In genomic region chr4:28812691-28813289, GRCm38 (mm10) we compare ENCODE assay signal across 8 mouse cellular contexts. TPM values are rescaled to one million over a fixed set of nuclear protein-coding genes. Genes with fewer than 3 reads are reported as not detected.
DNase-seq lines count a peak whose midpoint lies in the region; ATAC-seq and TF ChIP-seq lines count a peak whose summit lies in the region.

TSS of gene Epha7 (plus strand) at chr4:28813131.

- no peak for TF ChIP-seq CTCF in liver, embryonic 14.5 days (IDR thresholded peaks at IDR 0.05; ENCODE audit: low read depth)

- no peaks in the 10 kb centered on the region for H3K9me3 ChIP-seq in forebrain, embryonic 12.5 days
- H3K9me3 ChIP-seq in heart, embryonic 16.5 days (replicated peaks; ENCODE audit: control insufficient read depth, low read length) = no peaks in the 10 kb centered on the region
- no peaks in the 10 kb centered on the region for H3K9me3 ChIP-seq in liver, embryonic 14.5 days (ENCODE audit: control insufficient read depth, low read length)
- H3K9me3 ChIP-seq in neural tube, embryonic 11.5 days (ENCODE audit: control insufficient read depth, low read length) = no peaks in the 10 kb centered on the region
- H3K9me3 ChIP-seq in stomach, embryonic 16.5 days (replicated peaks; ENCODE audit: control insufficient read depth, low read length) = no peaks in the 10 kb centered on the region

- H3K4me1 ChIP-seq in forebrain, embryonic 12.5 days = no peaks in the 10 kb centered on the region; the same call in 1 of the 2 replicates
- H3K4me1 ChIP-seq in heart, embryonic 16.5 days (ENCODE audit: control insufficient read depth, insufficient read depth, low read length) = no peaks in the 10 kb centered on the region
- H3K4me1 ChIP-seq in liver, embryonic 14.5 days (replicated peaks; ENCODE audit: control insufficient read depth in 2 of 2, insufficient read depth in 2 of 2, low read length in 1 of 2) = no peaks in the 10 kb centered on the region; a peak in 1 of 4 replicates
- no peaks in the 10 kb centered on the region for H3K4me1 ChIP-seq in neural tube, embryonic 11.5 days (ENCODE audit: control insufficient read depth, insufficient read depth, low read length)
- no peaks in the 10 kb centered on the region; the same call in 1 of the 2 replicates for H3K4me1 ChIP-seq in stomach, embryonic 16.5 days (ENCODE audit: control insufficient read depth, insufficient read depth, low read length)

- peak within 1 kb of the TSS; percentile 73 for H3K4me2 ChIP-seq in forebrain, embryonic 12.5 days
- H3K4me2 ChIP-seq in heart, embryonic 16.5 days (ENCODE audit: low read depth, low read length) = peak within 1 kb of the TSS; percentile 89
- H3K4me2 ChIP-seq in liver, embryonic 14.5 days (ENCODE audit: low read depth) = peak within 1 kb of the TSS; percentile 85
- peak within 1 kb of the TSS; percentile 81 for H3K4me2 ChIP-seq in neural tube, embryonic 11.5 days (ENCODE audit: low read depth)
- peak within 1 kb of the TSS; percentile 76 for H3K4me2 ChIP-seq in stomach, embryonic 16.5 days (ENCODE audit: low read depth, low read length)

- H3K9ac ChIP-seq in forebrain, embryonic 12.5 days = peak within 1 kb of the TSS; percentile 87
- H3K9ac ChIP-seq in heart, embryonic 16.5 days (ENCODE audit: low read length) = peak within 1 kb of the TSS; percentile 93
- no peak within 1 kb of the TSS; the same call in 1 of the 2 replicates for H3K9ac ChIP-seq in liver, embryonic 14.5 days (replicated peaks)
- H3K9ac ChIP-seq in neural tube, embryonic 11.5 days (ENCODE audit: low read length) = peak within 1 kb of the TSS; percentile 91
- H3K9ac ChIP-seq in stomach, embryonic 16.5 days (ENCODE audit: low read length) = peak within 1 kb of the TSS; percentile 84

- H3K27ac ChIP-seq in forebrain, embryonic 12.5 days = peak within 1 kb of the TSS; percentile 95
- H3K27ac ChIP-seq in heart, embryonic 16.5 days (ENCODE audit: low read length) = peak within 1 kb of the TSS; percentile 96
- H3K27ac ChIP-seq in liver, embryonic 14.5 days = no peak within 1 kb of the TSS
- peak within 1 kb of the TSS; percentile 92 for H3K27ac ChIP-seq in neural tube, embryonic 11.5 days (ENCODE audit: low read depth, low read length)
- H3K27ac ChIP-seq in stomach, embryonic 16.5 days (ENCODE audit: low read length) = peak within 1 kb of the TSS; percentile 89

- no peaks in the 10 kb centered on the region for H3K36me3 ChIP-seq in forebrain, embryonic 12.5 days (replicated peaks)
- H3K36me3 ChIP-seq in heart, embryonic 16.5 days (ENCODE audit: control insufficient read depth, insufficient read depth) = no peaks in the 10 kb centered on the region
- no peaks in the 10 kb centered on the region for H3K36me3 ChIP-seq in liver, embryonic 14.5 days (replicated peaks; ENCODE audit: control insufficient read depth, insufficient read depth, low read depth)
- no peaks in the 10 kb centered on the region for H3K36me3 ChIP-seq in neural tube, embryonic 11.5 days (ENCODE audit: control insufficient read depth, insufficient read depth, low read length)
- no peaks in the 10 kb centered on the region for H3K36me3 ChIP-seq in stomach, embryonic 16.5 days (ENCODE audit: control insufficient read depth, insufficient read depth, low read length)

- DNase-seq in B cell, adult 2 months = peak; percentile 47 to 55
- DNase-seq in kidney, postnatal 36 days = peak; percentile 96 to 97
- peak; percentile 68 to 72 (median 72) for DNase-seq in liver, embryonic 14.5 days (ENCODE audit: low read depth in 3 of 3, low spot score in 3 of 3)
- peak; percentile 99 for DNase-seq in neural tube, embryonic 11.5 days (ENCODE audit: low spot score)

- WGBS in forebrain, embryonic 12.5 days = 0% methylated on average over 48 of the region's 48 CpGs
- 0% methylated on average over 48 of the region's 48 CpGs for WGBS in heart, embryonic 16.5 days
- WGBS in liver, embryonic 14.5 days (ENCODE audit: insufficient replicate concordance) = under 1% methylated on average over 48 of the region's 48 CpGs
- WGBS in neural tube, embryonic 11.5 days = under 1% methylated on average over 48 of the region's 48 CpGs
- WGBS in stomach, embryonic 16.5 days = under 1% methylated on average over 48 of the region's 48 CpGs

- no peak for TF ChIP-seq EP300 in liver, embryonic 14.5 days (IDR thresholded peaks at IDR 0.05; ENCODE audit: low read depth)

- H3K27me3 ChIP-seq in forebrain, embryonic 12.5 days = no peaks in the 10 kb centered on the region
- H3K27me3 ChIP-seq in heart, embryonic 16.5 days (ENCODE audit: control insufficient read depth, insufficient read depth, low read length) = no peaks in the 10 kb centered on the region
- peaks cover 39% of the 10 kb centered on the region for H3K27me3 ChIP-seq in liver, embryonic 14.5 days (ENCODE audit: control insufficient read depth, insufficient read depth, low read length)
- H3K27me3 ChIP-seq in neural tube, embryonic 11.5 days (ENCODE audit: control insufficient read depth, insufficient read depth, low read length) = no peaks in the 10 kb centered on the region
- no peaks in the 10 kb centered on the region for H3K27me3 ChIP-seq in stomach, embryonic 16.5 days (ENCODE audit: control insufficient read depth, insufficient read depth, low read length)

- H3K4me3 ChIP-seq in forebrain, embryonic 12.5 days (replicated peaks) = peak within 1 kb of the TSS; percentile 78
- peak within 1 kb of the TSS; percentile 92 for H3K4me3 ChIP-seq in heart, embryonic 16.5 days (ENCODE audit: low read length)
- peak within 1 kb of the TSS; percentile 61 to 64 for H3K4me3 ChIP-seq in liver, embryonic 14.5 days (ENCODE audit: insufficient read depth in 1 of 2, low read depth in 2 of 2, low read length in 2 of 2)
- H3K4me3 ChIP-seq in neural tube, embryonic 11.5 days (ENCODE audit: low read depth, low read length) = peak within 1 kb of the TSS; percentile 79
- H3K4me3 ChIP-seq in stomach, embryonic 16.5 days (replicated peaks; ENCODE audit: low read length) = peak within 1 kb of the TSS; percentile 78

- peak; percentile 90 for ATAC-seq in cerebellum, adult (ENCODE audit: insufficient number of reproducible peaks, low FRiP score, low TSS enrichment)
- ATAC-seq in forebrain, embryonic 12.5 days (ENCODE audit: low FRiP score) = peak; percentile 97
- peak; percentile 96 for ATAC-seq in heart, embryonic 16.5 days (replicated peaks; ENCODE audit: extremely low read depth, insufficient read depth, low FRiP score)
- peak; percentile 99 for ATAC-seq in liver, embryonic 14.5 days (ENCODE audit: insufficient read depth)
- peak; percentile 96 for ATAC-seq in neural tube, embryonic 11.5 days (ENCODE audit: insufficient read depth, low FRiP score, low TSS enrichment)
- ATAC-seq in stomach, embryonic 16.5 days (ENCODE audit: insufficient read depth, low FRiP score) = peak; percentile 99

RNA-seq across cellular contexts. Expression of gene Epha7, which starts in this region (rescaled TPM):
- polyA plus RNA-seq in forebrain, embryonic 12.5 days (2016; fragmentation: Nextera tagmentation; extraction: Ambion mirVana) = 42.9 and 53.9 TPM in 2 replicates
- polyA plus RNA-seq in heart, embryonic 16.5 days (2015; fragmentation: Nextera tagmentation; extraction: Ambion mirVana) = 25.5 and 26.9 TPM in 2 replicates
- 0.35 and 0.58 TPM in 2 replicates for polyA plus RNA-seq in liver, embryonic 14.5 days (2012; rRNA removed)
- 1.0 and 1.1 TPM in 2 replicates for polyA plus RNA-seq in liver, embryonic 14.5 days (2014; fragmentation: Nextera tagmentation; extraction: Ambion mirVana)
- 58.2 and 60.3 TPM in 2 replicates for polyA plus RNA-seq in neural tube, embryonic 11.5 days (2014; fragmentation: Nextera tagmentation; extraction: Ambion mirVana)
- 18.0 and 23.4 TPM in 2 replicates for polyA plus RNA-seq in stomach, embryonic 16.5 days (2015; fragmentation: Nextera tagmentation; extraction: Ambion mirVana)
